Mouse (Mus musculus): ENCODE data around the gene Enpp6.

DNA sequence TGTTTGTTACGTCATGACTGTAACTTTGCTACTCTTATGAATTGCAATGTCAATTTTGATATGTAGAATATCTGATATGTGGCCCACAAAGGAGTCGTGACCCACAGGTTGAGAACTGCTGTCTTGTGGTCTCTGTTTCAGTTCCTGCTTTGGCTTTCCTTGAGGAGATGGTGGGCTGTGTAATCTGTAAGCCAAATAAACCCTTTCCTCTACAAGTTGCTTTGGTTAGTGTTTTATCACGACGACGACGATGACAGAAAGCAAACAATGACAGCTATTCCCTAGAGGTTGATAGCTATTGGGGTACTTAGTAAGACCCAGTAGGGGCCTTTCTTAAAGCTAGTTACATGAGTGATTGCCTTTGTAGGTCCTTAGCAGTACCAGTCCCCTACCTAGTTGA lies 4.5 kb upstream of the Enpp6 start:
- no peak for TF ChIP-seq CTCF (IDR thresholded peaks at IDR 0.05; ENCODE audit: low read depth)
- no peak for TF ChIP-seq EP300 (IDR thresholded peaks at IDR 0.05; ENCODE audit: low read depth)

Data from liver, embryonic 14.5 days (tissue).